Mouse (Mus musculus) layer of hippocampus, adult 9-10 months (tissue): Measurements from ENCODE around the gene Hdac7.

Experiments
- DNase-seq: peaks from one replicate; pipeline ENCODE4 v3.0.0; 2022; ENCODE audit warnings: low spot score

Gene Hdac7

GRCm38 (mm10) chr15:97743961-97744525 lies 100.3 kb downstream of the Hdac7 start:
- DNase-seq = no peak

- DNase-seq = no peak
Measured at GRCm38 (mm10) chr15:97743210-97743609, 101.1 kb downstream of the Hdac7 start.
